Mouse (Mus musculus) c-Kit-positive CD71-negative TER-119-negative erythroid progenitor cells, embryonic 14.5 days (primary cell): ENCODE data around the gene Rtn3.
"Not testable (repeated sequence)": the region's sequence is repeated elsewhere in the genome, so short reads cannot be mapped to it uniquely, and the experiment has no call there.

Experiments used
- DNase-seq: peaks from one replicate; pipeline ENCODE4 v3.0.0-alpha.2; 2013; ENCODE audit warnings: low read depth

Rtn3 gene

DNA sequence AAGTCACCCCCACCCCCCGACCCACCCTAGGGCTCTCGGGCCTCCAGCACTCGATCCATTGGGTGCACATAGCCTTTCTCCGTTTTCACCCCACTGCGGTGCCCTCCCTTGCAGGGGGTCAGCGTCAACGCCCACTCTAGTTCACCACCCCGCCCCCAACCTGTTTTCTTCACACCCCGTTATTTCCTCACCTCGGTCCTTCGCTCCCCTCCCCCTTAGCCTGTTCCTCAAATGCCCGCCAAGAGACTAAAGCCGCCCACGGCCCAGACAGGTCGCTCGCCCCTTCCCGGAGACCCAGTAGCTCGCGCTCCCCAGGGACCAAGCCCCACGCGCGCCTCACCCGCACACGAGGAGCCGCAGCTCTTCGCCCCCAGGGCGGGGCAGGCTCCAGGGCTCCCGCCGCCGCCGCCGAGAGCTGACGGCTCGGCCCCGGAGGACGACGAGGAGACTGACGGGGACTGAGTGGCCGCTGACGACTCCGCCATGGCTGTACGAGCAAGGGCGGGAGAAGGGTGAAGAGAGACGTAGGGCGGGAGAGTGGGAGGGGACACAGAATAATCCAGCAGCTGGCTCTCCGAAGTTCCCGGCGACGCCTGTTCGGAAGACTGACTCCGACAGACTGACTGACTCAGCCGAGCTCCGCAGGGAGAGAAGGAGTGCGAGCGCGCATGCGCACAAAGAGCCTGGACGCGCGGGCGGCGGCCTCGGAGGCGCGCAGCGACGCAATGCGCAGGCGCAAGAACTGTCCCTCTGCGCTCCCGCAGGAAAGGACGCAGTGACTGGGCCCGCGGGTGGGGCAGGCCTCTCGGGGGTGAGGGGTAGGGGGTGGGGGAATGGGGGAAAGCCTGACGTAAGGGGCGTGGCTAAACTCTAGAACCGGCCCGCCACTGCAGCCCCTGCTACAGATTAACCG lies at the start of gene Rtn3:
TSS of gene Rtn3 (minus strand) at position 683 of the 913 bp plus-strand sequence.
- DNase-seq: peak; percentile 92

DNA sequence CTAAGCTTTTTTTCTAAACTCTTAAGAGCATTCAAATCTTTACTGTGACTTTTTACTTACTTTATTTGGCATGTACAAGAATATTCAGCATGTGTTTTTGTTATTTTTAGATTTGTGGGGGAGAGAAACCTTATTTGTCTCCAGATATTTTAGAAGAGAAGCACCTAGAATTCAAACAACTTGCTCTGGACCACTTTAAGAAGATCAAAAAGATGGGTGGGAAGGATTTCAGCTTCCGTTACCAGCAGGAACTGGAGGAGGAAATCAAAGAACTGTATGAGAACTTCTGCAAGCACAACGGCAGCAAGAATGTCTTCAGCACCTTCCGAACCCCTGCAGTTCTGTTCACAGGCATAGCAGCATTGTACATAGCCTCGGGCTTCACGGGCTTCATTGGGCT lies 48.8 kb upstream of the Rtn3 start:
- no peak for DNase-seq

DNA sequence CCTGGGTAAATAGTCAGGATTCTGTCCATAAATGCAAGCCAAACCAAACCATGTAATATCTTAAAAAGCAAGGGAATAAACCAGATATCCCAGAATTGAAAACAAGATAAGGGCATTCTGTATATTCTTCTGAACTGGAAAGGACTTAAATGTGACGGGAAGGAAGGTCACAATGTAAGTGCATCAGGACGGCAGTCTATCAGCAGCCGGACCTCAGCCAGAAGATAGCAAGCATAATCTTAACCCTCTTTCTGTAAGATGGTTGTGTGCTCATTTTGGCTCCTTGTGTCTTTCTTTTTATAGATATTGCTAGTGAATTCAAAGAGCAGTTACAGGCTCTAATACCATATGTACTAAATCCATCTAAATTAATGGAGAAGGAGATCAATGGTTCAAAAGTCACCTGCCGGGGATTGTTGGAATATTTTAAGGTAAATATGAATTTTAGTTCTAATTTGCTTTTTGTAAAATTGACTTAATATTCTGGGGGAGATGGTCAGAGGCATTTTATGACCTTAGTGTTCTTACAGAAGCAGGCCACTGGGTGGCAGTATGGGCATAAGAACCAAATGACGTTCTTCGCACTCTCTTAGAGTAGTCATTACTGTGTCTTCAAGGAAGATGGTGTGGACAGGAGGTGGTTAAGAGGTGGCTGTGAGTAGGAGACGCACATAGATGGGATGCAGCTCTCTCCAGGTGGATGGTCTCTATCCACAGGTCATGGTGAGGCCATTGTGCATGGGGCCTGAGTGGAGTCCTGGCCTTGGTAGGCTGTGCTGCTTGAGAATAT lies 45.8 kb upstream of the Rtn3 start:
- peak; percentile 60 for DNase-seq

GRCm38 (mm10) chr19:7524879-7525278 lies 41.8 kb upstream of the Rtn3 start:
- no peak for DNase-seq

GRCm38 (mm10) chr19:7523781-7524180 lies 40.7 kb upstream of the Rtn3 start:
- no peak for DNase-seq

DNA sequence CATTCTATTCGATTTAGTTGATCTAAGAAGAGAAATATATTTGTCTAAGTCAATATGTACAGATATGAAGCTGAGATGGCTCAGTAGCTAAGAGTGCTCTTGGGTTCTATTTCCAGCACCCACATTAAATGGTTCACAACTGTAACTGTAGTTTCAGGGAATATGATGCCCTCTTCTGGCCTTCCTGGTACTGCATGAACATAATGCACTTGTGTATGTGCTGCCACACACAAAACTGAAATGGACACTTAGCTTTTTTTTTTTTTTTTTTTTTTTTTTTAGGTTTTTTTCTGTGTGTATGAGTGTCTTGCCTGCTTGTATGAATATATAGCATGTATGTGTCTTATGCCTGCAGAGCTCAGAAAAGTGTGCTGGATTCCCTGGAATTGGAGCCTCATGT lies 40.2 kb upstream of the Rtn3 start:
- no peak for DNase-seq

DNA sequence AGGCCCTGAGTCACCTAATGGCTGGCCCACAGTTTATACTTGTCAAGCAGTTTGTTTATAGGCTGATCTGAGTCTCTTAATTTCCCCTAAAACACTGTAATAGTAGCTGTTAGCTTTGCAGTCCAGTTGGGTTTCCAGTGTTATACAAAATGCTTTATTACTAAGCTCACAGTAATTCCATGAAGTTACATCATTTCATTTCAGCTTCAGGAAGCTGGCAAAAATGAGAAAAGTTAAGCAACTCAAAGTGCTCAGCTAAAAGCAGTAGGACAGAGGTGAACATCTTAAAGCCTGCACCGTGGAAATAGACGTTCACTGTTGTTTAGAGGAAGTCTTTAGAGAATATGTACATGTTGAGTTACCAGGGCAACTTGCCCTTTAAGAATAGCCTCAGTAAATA lies 39.8 kb upstream of the Rtn3 start:
- no peak for DNase-seq

DNA sequence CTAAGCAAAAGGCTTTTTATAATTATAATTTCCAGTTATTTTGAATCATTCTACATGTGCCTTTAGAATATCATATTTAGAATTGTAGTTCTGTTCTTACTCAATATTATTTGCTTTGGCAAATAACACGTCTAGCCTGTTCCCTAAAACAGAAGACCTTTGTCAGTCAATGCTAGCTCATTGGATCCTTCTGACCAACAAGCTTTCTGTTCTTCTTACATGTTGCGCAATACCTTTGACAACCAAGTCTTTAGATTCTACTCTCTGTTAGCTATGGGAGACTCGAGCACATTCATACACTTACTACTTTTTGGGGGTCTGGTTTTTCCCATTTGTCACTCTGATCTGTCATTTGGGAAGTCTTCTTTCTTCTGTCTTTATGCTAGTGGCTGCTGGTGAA lies 38.5 kb upstream of the Rtn3 start:
- DNase-seq: no peak

- DNase-seq: no peak
Measured at GRCm38 (mm10) chr19:7516437-7516836, 33.4 kb upstream of the Rtn3 start.

- no peak for DNase-seq
Measured at GRCm38 (mm10) chr19:7508026-7508425, 24.9 kb upstream of the Rtn3 start.

DNA sequence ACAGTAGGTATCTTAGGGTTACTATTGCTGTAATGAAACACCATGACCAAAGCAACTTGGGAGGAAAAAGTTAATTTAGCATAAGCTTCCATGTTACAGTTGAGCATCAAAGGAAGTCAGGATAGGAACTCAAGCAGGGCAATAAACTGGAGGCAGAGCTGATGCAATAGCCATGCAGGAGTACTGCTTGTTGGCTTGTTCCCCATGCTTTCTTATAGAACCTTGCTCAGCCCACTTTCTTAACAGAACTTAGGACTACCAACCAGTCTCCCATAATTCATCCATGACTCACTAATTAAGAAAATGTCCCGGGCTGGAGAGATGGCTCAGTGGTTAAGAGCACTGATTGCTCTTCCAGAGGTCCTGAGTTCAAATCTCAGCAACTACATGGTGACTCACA lies 23.2 kb upstream of the Rtn3 start:
- no peak for DNase-seq

DNA sequence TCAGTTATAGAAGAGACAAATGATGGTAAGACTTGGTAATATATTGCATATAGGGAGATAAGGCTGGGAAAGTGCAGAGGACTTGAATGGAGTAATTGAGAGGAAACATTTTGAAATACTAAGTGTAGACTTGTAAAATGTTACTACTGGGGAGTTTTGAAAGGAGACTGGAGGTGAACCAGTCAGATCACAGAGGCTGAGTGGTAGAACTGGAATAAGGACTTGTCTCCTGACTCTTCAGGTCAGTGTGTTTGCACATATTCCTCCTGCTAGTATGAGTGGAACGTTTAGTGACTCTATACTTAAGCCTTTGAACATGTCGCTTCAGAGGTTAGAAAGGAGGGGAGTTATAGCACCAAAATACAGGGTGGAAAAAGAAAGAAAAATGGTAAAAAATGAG lies 19.4 kb upstream of the Rtn3 start:
- no peak for DNase-seq

- no peak for DNase-seq
Measured at GRCm38 (mm10) chr19:7500701-7501100, 17.6 kb upstream of the Rtn3 start.

DNA sequence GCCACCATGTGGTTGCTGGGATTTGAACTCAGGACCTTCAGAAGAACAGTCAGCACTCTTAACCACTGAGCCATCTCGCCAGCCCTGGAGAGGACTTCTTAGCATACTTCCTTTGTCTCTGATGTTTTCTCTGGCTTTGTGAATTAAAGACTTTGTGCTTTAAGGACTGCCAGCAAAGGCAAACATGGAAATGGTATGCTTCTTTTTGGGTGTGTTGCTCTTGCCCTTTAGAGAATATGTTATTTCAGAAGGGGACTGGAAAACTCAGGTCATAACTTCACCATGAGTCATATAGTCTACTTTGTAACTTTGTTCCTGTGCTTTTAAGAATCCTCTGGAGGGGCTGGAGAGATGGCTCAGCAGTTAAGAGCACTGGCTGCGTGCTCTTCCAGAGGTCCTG lies 15.7 kb upstream of the Rtn3 start:
- no peak for DNase-seq

DNA sequence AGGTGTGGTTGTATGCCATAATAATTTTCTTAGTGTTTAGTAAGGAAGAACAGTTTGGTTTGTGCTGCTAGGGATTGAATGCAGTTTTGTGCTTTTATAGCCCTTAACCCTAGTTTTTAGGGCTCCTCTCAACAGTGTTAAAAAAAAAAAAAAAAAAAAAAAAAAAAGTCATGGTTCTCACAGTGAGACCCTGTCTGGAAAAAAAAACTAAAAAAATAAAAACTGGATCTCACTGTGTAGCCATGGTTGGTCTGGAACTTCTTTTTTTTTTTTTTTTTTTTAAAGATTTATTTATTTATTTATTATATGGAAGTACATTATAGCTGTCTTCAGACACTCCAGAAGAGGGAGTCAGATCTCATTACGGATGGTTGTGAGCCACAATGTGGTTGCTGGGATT lies 13.0 kb upstream of the Rtn3 start:
- not testable (repeated sequence) for DNase-seq

DNA sequence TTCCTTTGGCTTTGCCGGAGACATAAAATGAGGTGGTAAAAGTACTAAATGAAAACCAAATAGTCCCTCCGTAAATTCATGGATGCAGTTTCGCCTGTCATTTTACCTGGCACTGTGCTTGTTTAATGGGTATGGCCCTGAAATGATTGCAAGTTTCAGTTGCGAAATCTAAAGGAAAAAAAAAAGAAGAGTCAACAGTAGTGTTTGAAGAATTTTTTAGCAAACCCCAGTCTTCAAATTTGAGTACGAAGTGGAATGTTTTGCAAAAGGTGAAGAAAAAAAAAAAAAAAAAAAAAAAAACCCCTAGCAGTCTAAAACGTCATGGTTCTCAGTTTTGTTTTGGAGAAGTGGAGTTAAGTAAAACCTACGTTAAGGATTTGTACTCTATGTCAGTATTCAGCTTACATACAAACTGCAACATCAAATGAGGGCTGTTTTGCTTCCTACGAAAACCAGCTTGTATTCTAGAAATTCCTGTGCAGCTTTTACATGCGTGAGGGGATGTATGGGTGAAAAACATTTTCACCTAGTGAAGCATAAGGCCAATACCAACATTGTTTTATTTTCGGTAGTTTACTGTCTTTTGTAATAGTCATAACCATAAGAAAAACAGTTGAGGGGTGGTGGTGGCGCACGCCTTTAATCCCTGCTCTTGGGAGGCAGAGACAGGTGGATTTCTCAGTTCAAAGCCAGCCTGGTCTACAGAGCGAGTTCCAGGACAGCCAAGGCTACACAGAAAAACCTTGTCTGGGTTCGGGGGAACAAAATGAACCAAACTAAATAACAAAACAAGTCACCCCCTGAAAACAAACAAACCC lies 12.3 kb upstream of the Rtn3 start:
- DNase-seq: no peak

DNA sequence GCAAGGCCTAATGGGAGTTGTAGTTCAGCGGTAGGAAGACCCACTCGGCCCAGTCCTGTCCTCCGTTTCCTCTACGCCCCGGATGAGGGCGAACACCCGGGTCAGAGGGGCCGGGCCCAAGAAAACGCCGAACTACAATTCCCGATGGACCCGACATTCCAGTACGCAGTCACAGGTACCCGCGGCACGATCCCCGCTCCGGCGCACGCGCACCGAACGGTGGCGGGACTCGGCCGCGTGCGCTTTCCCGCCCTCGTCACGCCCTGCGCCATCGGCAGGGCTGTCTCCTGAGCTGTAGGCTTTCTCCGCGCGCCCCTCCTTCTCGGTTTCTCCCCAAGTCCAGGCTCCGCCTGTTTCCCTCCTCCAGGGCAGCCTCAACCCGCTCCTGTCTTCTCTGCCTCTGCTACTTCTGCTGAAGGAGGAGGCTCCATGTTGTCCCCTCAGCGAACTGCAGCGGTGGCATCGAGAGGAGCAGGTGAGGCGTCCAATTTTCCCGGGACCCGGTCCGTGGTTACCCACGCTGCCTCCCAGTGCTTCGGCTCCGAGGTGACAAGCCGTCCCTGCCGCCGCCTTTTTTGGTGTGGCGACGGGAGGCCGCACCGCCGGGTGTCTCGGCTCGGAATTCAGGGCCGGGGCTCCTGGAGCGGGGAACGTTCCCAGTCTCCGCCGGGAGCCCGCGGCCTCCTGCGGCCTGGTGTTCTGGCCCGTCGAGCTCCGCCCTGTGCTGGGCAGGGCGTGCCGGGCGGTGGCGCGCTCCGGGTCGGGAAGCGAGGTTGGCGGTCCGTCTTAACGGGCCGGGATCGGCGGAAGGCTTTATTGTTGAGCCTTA lies 11.3 kb upstream of the Rtn3 start:
- DNase-seq: peak; percentile 78

DNA sequence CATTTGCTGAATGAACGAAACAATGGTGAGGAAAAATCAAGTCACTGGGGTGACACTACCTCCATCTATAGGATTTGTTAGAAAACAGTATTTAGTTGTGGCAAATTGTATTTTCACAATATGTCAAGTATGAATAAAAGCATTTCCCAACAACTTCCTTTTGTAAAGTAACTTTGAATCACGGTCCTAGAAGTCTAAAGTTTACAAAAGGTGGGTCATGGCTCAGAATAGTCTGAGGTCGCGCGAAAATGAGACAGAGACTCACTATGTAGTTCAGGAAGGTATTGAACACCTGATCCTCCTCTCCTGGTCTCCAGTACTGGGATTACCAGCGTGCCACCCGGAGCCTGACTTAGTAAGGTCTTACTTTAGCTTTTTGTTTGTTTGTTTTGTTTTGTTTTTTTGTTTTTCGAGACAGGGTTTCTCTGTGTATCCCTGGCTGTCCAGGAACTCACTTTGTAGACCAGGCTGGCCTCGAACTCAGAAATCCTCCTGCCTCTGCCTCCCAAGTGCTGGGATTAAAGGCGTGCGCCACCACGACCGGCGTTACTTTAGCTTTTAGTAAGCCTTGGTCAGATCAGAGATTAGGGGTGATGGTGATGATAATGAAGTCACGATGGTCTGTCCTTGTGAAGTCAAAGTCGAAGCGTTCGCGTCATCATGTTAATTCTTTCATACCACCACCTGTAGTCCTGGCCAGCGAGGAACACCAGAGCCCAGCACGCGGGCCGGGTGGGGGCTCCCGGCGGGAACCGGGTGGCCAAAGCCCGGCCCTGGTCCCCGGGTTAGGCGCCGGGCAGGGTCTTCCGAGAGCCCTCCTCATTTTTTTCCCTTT lies 10.5 kb upstream of the Rtn3 start, which contains the start of gene Atl3:
TSS of gene Atl3 (plus strand) at position 689 of the 835 bp plus-strand sequence.
- no peak for DNase-seq

DNA sequence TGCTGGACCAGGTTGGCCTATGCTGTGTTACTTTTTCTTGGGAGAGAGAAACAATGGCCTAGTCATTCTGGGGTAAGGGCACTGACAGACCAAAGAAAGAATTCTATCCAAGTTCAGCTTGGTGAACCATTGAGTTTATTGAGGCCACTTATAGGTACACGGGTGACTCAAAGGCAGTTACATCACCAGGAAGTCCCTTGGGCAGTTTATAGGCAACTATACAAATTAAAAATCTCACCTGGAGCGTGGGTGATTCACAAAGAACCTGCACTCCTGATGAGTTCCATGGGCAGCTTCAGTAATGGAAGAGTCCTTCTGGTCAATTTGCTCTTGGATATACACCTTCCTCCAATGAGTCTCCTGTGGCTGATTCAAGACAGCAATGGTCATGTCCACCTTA lies 9.6 kb upstream of the Rtn3 start:
- DNase-seq: no peak

DNA sequence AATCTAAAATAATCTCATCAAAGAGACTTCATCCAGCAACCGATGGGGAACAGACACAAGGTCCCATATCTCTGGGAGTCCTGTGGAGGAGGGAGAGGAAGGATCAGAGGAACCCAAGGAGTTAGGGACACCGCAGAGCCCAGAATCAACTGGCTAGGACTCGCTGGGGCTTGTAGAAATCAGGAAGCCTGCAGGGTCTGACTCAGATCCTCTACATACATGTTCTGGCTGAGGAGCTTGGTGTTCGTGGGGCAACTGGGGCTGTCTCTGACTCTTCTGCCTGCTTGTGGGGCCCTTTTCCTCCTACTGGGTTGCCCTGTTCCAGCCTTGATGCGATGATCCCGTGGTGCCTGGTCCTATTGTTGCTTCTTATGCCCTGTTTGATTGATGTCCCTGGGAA lies 8.9 kb upstream of the Rtn3 start:
- no peak for DNase-seq
